Mouse (Mus musculus) heart, embryonic 14.5 days (tissue): ENCODE results near the gene Irf2bp1. TPM values are rescaled to one million over a fixed set of nuclear protein-coding genes. Genes with fewer than 3 reads are reported as not detected.

Experiments used
- polyA plus RNA-seq: library from polyadenylated mRNA; unstranded; fragments of >200 nt; fragmentation: Nextera tagmentation; extraction: Ambion mirVana; gene quantifications from 2 replicates; pipeline ENCODE4 v1.2.1, GENCODE M21; 2014

Irf2bp1 gene
- polyA plus RNA-seq, 1 experiment from 2014 or later: 17.8 TPM

Other genes with a start within 250 kb of the Irf2bp1 start
- not detected in 2 replicates for gene Psg19, start 205.5 kb upstream of the Irf2bp1 start, polyA plus RNA-seq
- not detected in 2 replicates for gene Psg17, start 182.4 kb upstream of the Irf2bp1 start, polyA plus RNA-seq
- gene Mill2, start 164.1 kb upstream of the Irf2bp1 start, polyA plus RNA-seq: 0.16 and 0.46 TPM in 2 replicates
- gene Pglyrp1, start 132.7 kb upstream of the Irf2bp1 start, polyA plus RNA-seq: 0.93 and 1.8 TPM in 2 replicates
- gene Ccdc61, start 93.6 kb upstream of the Irf2bp1 start, polyA plus RNA-seq: 12.2 and 14.3 TPM in 2 replicates
- gene Nova2, start 78.2 kb upstream of the Irf2bp1 start, polyA plus RNA-seq: 0.57 and 0.88 TPM in 2 replicates
- gene Nanos2, start 16.6 kb upstream of the Irf2bp1 start, polyA plus RNA-seq: not detected in 2 replicates
- 1.3 and 1.6 TPM in 2 replicates for gene Mypop, start 12.8 kb upstream of the Irf2bp1 start, polyA plus RNA-seq
- gene Foxa3, start 19.5 kb downstream of the Irf2bp1 start, polyA plus RNA-seq: not detected in 2 replicates
- 15.8 and 16.3 TPM in 2 replicates for gene Sympk, start 20.3 kb downstream of the Irf2bp1 start, polyA plus RNA-seq
- gene Rsph6a, start 50.6 kb downstream of the Irf2bp1 start, polyA plus RNA-seq: not detected in 2 replicates
- gene Dmwd, start 72.2 kb downstream of the Irf2bp1 start, polyA plus RNA-seq: 19.6 and 20.4 TPM in 2 replicates
- gene Dmpk, start 79.8 kb downstream of the Irf2bp1 start, polyA plus RNA-seq: 31.1 and 36.0 TPM in 2 replicates
- 7.3 and 8.3 TPM in 2 replicates for gene Six5, start 90.5 kb downstream of the Irf2bp1 start, polyA plus RNA-seq
- gene Gm4969, start 114.3 kb downstream of the Irf2bp1 start, polyA plus RNA-seq: 1.2 TPM in 2 replicates
- gene Fbxo46, start 115.8 kb downstream of the Irf2bp1 start, polyA plus RNA-seq: 5.5 and 5.6 TPM in 2 replicates
- 7.0 and 7.8 TPM in 2 replicates for gene Qpctl, start 145.2 kb downstream of the Irf2bp1 start, polyA plus RNA-seq
- 104 and 111 TPM in 2 replicates for gene Snrpd2, start 145.7 kb downstream of the Irf2bp1 start, polyA plus RNA-seq
- 51.5 and 52.6 TPM in 2 replicates for gene Gipr, start 162.1 kb downstream of the Irf2bp1 start, polyA plus RNA-seq
- gene Eml2, start 172.4 kb downstream of the Irf2bp1 start, polyA plus RNA-seq: 8.3 and 9.5 TPM in 2 replicates
- gene Gpr4, start 208.5 kb downstream of the Irf2bp1 start, polyA plus RNA-seq: 1.6 and 1.9 TPM in 2 replicates
- gene Opa3, start 224.3 kb downstream of the Irf2bp1 start, polyA plus RNA-seq: 36.5 and 38.6 TPM in 2 replicates